Mouse (Mus musculus) liver, embryonic 15.5 days (tissue): Measurements from ENCODE around the gene Gm11096. TPM values are rescaled to one million over a fixed set of nuclear protein-coding genes. Genes with fewer than 3 reads are reported as not detected.

Experiments used
- ATAC-seq: fragments of 200-750 bp; cut with Nextera tagmentation; 2 replicates; pipeline ENCODE4 v1.8.0; 2017; ENCODE audit warnings: moderate number of reproducible peaks, mild to moderate bottlenecking, moderate library complexity; ENCODE audit not compliant: insufficient read depth
- H3K27ac ChIP-seq: fragments of 300-500 bp; sonication (generic); replicated peaks from 2 replicates; pipeline ENCODE4 v1.5.1; 2015; ENCODE audit warnings: mild to moderate bottlenecking, inconsistent platforms
- H3K27me3 ChIP-seq: fragments of 300-500 bp; sonication (generic); 2 replicates; pipeline ENCODE4 v1.6.1; 2015; ENCODE audit warnings: mild to moderate bottlenecking, inconsistent platforms
- H3K36me3 ChIP-seq: fragments of 300-500 bp; sonication (generic); replicated peaks from 2 replicates; pipeline ENCODE4 v1.6.1; 2015; ENCODE audit warnings: moderate library complexity, mild to moderate bottlenecking, inconsistent platforms
- H3K4me1 ChIP-seq: fragments of 300-500 bp; sonication (generic); replicated peaks from 2 replicates; pipeline ENCODE4 v1.6.1; 2015; ENCODE audit warnings: inconsistent platforms
- H3K4me2 ChIP-seq: fragments of 300-500 bp; sonication (generic); 2 replicates; pipeline ENCODE4 v1.6.1; 2015; ENCODE audit warnings: moderate library complexity, mild to moderate bottlenecking, inconsistent platforms
- H3K4me3 ChIP-seq: fragments of 300-500 bp; sonication (generic); replicated peaks from 2 replicates; pipeline ENCODE4 v1.5.1; 2015; ENCODE audit warnings: mild to moderate bottlenecking, inconsistent platforms
- H3K9ac ChIP-seq: fragments of 300-500 bp; sonication (generic); 2 replicates; pipeline ENCODE4 v1.6.1; 2015; ENCODE audit warnings: moderate library complexity, mild to moderate bottlenecking, inconsistent platforms
- H3K9me3 ChIP-seq: fragments of 300-500 bp; sonication (generic); replicated peaks from 2 replicates; pipeline ENCODE4 v1.6.1; 2016; ENCODE audit warnings: inconsistent platforms
- WGBS: fragments of 180-500 bp; shearing (Covaris S2); methylation state at CpG from one replicate; pipeline ENCODE4 v1.1.7; 2015; ENCODE audit warnings: mixed read lengths; ENCODE audit not compliant: insufficient replicate concordance; 5-methylcytosine and 5-hydroxymethylcytosine counted together
- polyA plus RNA-seq: library from polyadenylated mRNA; unstranded; fragments of >200 nt; fragmentation: Nextera tagmentation; extraction: Ambion mirVana; gene quantifications from 2 replicates; pipeline ENCODE4 v1.2.1, GENCODE M21; 2015

Gene Gm11096
- polyA plus RNA-seq, 1 experiment from 2014 or later = not detected

- H3K4me3 ChIP-seq = no peak overlapping the region
- no peaks in the 10 kb centered on the region for H3K36me3 ChIP-seq
- no peak overlapping the region for H3K9ac ChIP-seq
- no peak overlapping the region for H3K4me2 ChIP-seq
- WGBS = 28% methylated on average over 10 of the region's 10 CpGs
- H3K9me3 ChIP-seq = no peaks in the 10 kb centered on the region
- H3K27ac ChIP-seq = no peak overlapping the region
- no peaks in the 10 kb centered on the region for H3K27me3 ChIP-seq
- ATAC-seq = peak; percentile 28; the same call in 1 of the 2 replicates
- no peaks in the 10 kb centered on the region; the same call in 1 of the 2 replicates for H3K4me1 ChIP-seq
Measured at GRCm38 (mm10) chr17:81424256-81424912, 17.2 kb upstream of the Gm11096 start.

GRCm38 (mm10) chr17:81427245-81427644 lies 14.3 kb upstream of the Gm11096 start:
- Histone ChIP-seq H3K9ac (no peak overlapping the region), H3K4me2 (no peak overlapping the region)

GRCm38 (mm10) chr17:81432733-81433132 lies 8.8 kb upstream of the Gm11096 start:
- Histone ChIP-seq H3K4me1 (no peaks in the 10 kb centered on the region), H3K4me3 (no peak overlapping the region), H3K9ac (no peak overlapping the region), H3K27me3 (no peaks in the 10 kb centered on the region), H3K9me3 (no peaks in the 10 kb centered on the region), H3K27ac (no peak overlapping the region), H3K4me2 (no peak overlapping the region), H3K36me3 (no peaks in the 10 kb centered on the region)
- WGBS = 46% methylated on average over 2 of the region's 2 CpGs
- no peak for ATAC-seq

More at GRCm38 (mm10) chr17:81427245-81427644, 14.3 kb upstream of the Gm11096 start:
- 68% methylated on average over 7 of the region's 7 CpGs for WGBS
- no peaks in the 10 kb centered on the region for H3K9me3 ChIP-seq
- no peaks in the 10 kb centered on the region for H3K36me3 ChIP-seq
- H3K27ac ChIP-seq = no peak overlapping the region
- H3K4me1 ChIP-seq = no peaks in the 10 kb centered on the region; the same call in 1 of the 2 replicates
- H3K27me3 ChIP-seq = no peaks in the 10 kb centered on the region
- ATAC-seq = no peak
- no peak overlapping the region for H3K4me3 ChIP-seq

- no peak for ATAC-seq
- Histone ChIP-seq H3K9me3 (no peaks in the 10 kb centered on the region), H3K36me3 (no peaks in the 10 kb centered on the region), H3K4me2 (no peak overlapping the region), H3K27ac (no peak overlapping the region), H3K4me1 (no peaks in the 10 kb centered on the region), H3K9ac (no peak overlapping the region), H3K4me3 (no peak overlapping the region), H3K27me3 (no peaks in the 10 kb centered on the region)
- 32% methylated on average over 5 of the region's 5 CpGs for WGBS
Measured at GRCm38 (mm10) chr17:81433148-81433547, 8.4 kb upstream of the Gm11096 start.

GRCm38 (mm10) chr17:81455269-81455668 lies 13.7 kb downstream of the Gm11096 start:
- WGBS = 59% methylated on average over 3 of the region's 3 CpGs
- Histone ChIP-seq H3K9me3 (no peaks in the 10 kb centered on the region), H3K4me3 (no peak overlapping the region), H3K27me3 (no peaks in the 10 kb centered on the region), H3K27ac (no peak overlapping the region), H3K36me3 (no peaks in the 10 kb centered on the region), H3K4me2 (no peak overlapping the region), H3K4me1 (no peaks in the 10 kb centered on the region), H3K9ac (no peak overlapping the region)
- ATAC-seq = no peak

GRCm38 (mm10) chr17:81455977-81456376 lies 14.4 kb downstream of the Gm11096 start:
- no peak overlapping the region for H3K4me3 ChIP-seq
- no peak overlapping the region for H3K9ac ChIP-seq
- no peak overlapping the region for H3K27ac ChIP-seq
- H3K4me1 ChIP-seq = no peaks in the 10 kb centered on the region
- no peak for ATAC-seq
- no peak overlapping the region for H3K4me2 ChIP-seq
- H3K27me3 ChIP-seq = no peaks in the 10 kb centered on the region
- WGBS = 51% methylated on average over 7 of the region's 7 CpGs
- H3K36me3 ChIP-seq = no peaks in the 10 kb centered on the region
- H3K9me3 ChIP-seq = no peaks in the 10 kb centered on the region

GRCm38 (mm10) chr17:81459379-81459778 lies 17.8 kb downstream of the Gm11096 start:
- Histone ChIP-seq H3K27me3 (no peaks in the 10 kb centered on the region), H3K9me3 (no peaks in the 10 kb centered on the region), H3K4me2 (no peak overlapping the region), H3K27ac (no peak overlapping the region), H3K4me3 (no peak overlapping the region), H3K4me1 (no peaks in the 10 kb centered on the region), H3K36me3 (no peaks in the 10 kb centered on the region), H3K9ac (no peak overlapping the region)
- ATAC-seq = no peak
- WGBS = 28% methylated on average over 3 of the region's 3 CpGs

GRCm38 (mm10) chr17:81468941-81469340 lies 27.4 kb downstream of the Gm11096 start:
- H3K27me3 ChIP-seq = no peaks in the 10 kb centered on the region
- no peak for ATAC-seq
- no peak overlapping the region for H3K4me3 ChIP-seq
- H3K4me2 ChIP-seq = no peak overlapping the region
- H3K4me1 ChIP-seq = no peaks in the 10 kb centered on the region
- no peaks in the 10 kb centered on the region for H3K36me3 ChIP-seq
- WGBS = 55% methylated on average over 5 of the region's 5 CpGs
- H3K9ac ChIP-seq = no peak overlapping the region
- no peak overlapping the region for H3K27ac ChIP-seq
- H3K9me3 ChIP-seq = no peaks in the 10 kb centered on the region

- no peak overlapping the region for H3K4me3 ChIP-seq
- WGBS = 63% methylated on average over 3 of the region's 3 CpGs
- H3K36me3 ChIP-seq = no peaks in the 10 kb centered on the region
- H3K9me3 ChIP-seq = no peaks in the 10 kb centered on the region
- H3K4me1 ChIP-seq = no peaks in the 10 kb centered on the region
- H3K9ac ChIP-seq = no peak overlapping the region
- no peak overlapping the region for H3K27ac ChIP-seq
- ATAC-seq = no peak
- H3K4me2 ChIP-seq = no peak overlapping the region
- H3K27me3 ChIP-seq = no peaks in the 10 kb centered on the region
Measured at GRCm38 (mm10) chr17:81473363-81473762, 31.8 kb downstream of the Gm11096 start.

GRCm38 (mm10) chr17:81477420-81477819 lies 35.9 kb downstream of the Gm11096 start:
- H3K9ac ChIP-seq = no peak overlapping the region
- no peak overlapping the region for H3K27ac ChIP-seq
- ATAC-seq = no peak
- 42% methylated on average over 1 of the region's 1 CpGs for WGBS
- H3K27me3 ChIP-seq = no peaks in the 10 kb centered on the region
- no peaks in the 10 kb centered on the region for H3K9me3 ChIP-seq
- no peak overlapping the region for H3K4me2 ChIP-seq
- H3K36me3 ChIP-seq = no peaks in the 10 kb centered on the region
- no peaks in the 10 kb centered on the region for H3K4me1 ChIP-seq
- H3K4me3 ChIP-seq = no peak overlapping the region

- H3K27me3 ChIP-seq = no peaks in the 10 kb centered on the region
- no peak overlapping the region for H3K4me2 ChIP-seq
- 34% methylated on average over 4 of the region's 4 CpGs for WGBS
- H3K9me3 ChIP-seq = no peaks in the 10 kb centered on the region
- no peak overlapping the region for H3K27ac ChIP-seq
- no peaks in the 10 kb centered on the region for H3K4me1 ChIP-seq
- H3K9ac ChIP-seq = no peak overlapping the region
- no peaks in the 10 kb centered on the region for H3K36me3 ChIP-seq
- no peak for ATAC-seq
- no peak overlapping the region for H3K4me3 ChIP-seq
Measured at GRCm38 (mm10) chr17:81479807-81480206, 38.2 kb downstream of the Gm11096 start.
